Mouse (Mus musculus): ENCODE data around the gene Litaf.

GRCm38 (mm10) chr16:11043239-11043638, 22.7 kb downstream of the Litaf start:
- TF ChIP-seq EP300 (IDR thresholded peaks at IDR 0.05) (no peak), CTCF (IDR thresholded peaks at IDR 0.05) (no peak)
